Mouse (Mus musculus): ENCODE data around the gene Rps18.
"Not testable (repeated sequence)": the region's sequence is repeated elsewhere in the genome, so short reads cannot be mapped to it uniquely, and the experiment has no call there.

The Rps18 gene

DNA sequence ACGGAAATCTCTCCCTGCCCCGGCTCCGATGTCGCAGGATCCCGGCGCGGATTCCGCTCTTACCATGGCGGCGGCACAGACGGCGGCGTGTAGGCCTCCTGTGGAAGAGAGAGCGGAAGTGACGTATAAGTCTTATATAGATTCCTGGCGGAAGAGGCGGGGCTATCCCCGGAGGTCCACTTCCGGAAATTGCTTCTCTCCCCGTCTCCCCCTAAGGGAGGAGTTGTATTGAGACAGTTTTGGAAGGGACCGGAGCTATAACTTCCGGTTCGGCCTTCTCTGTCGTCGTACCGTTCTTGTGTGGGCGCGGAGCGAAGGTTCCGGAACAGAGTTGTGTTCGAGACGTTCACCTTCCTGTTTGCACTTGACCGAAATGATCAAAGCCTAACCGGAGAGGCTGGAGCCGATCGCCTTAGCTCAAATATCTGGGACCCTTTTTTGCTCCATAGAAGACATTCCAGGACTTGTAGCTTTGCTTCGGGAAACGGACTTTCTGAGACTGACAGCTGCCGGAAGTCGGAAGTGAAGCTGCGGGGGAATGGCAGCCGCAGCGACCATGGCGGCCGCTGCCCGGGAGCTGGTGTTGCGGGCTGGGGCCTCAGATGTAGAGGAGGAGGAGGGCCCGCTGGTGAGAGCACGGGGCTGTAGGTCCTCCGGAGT, at the start of gene Rps18, which contains the start of gene Vps52:
TSS of gene Rps18 (minus strand) at position 447 of the 660 bp plus-strand sequence.
TSS of gene Vps52 (plus strand) at position 258 of the 660 bp plus-strand sequence.
- DNase-seq (ENCODE audit: low read depth, low spot score), result peak; percentile 94

DNA sequence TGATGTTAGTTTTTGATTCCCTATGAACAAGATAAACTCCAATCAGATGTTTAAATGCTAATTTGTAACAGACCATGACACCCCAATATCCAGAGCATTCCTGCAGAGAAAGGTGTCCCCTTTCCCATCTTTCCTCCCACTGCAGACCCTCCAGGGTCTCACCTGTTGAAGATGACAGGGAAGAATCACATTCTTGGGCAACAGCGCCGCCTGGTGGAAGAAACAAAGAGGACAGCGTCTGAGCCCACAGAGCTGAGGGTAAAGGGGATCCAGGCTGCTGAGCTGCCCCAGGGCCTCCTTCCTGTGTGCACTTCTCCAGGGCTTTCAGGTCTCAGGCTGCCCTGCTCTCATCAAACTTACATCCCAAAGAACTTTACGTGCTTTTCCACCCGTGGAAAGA, 47.6 kb upstream of the Rps18 start:
- no peak for DNase-seq (ENCODE audit: low read depth, low spot score)

DNA sequence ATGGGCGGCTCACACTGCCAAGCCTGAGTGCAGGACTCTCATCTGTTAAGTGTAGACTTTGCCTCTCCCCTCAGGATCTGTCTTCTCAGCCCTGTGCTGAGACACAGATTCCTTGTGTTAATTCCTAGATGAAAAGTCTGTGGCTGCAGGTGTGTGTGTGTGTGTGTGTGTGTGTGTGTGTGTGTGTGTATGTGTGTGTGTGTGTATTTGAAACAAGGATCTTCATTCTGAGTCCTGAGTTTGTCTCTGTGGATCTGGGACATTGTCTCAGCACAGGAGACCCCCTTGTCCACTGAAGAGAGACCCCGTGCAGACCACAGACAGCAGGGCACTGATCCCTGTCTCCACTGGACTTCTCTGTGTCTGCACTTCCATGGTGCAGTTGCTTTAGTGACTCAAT, 45.0 kb upstream of the Rps18 start:
- not testable (repeated sequence) for DNase-seq (ENCODE audit: low read depth, low spot score)

DNA sequence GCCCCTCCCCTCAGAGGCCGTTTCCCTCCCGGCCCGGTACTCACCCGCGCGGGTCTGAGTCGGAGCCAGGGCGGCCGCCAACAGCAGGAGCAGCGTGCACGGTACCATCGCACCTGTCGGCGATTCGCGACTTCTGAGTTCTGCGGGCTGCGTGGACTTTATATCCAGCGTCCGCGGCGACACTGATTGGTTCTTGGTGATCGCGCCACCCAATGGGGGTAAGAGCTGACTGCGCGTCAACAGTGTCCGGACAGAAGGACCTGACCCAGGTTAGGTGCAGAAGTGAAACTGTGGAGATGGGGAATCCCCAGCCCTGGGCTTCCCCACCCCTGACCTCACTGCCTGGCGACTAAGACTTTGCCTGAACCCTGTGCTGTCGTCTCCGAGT, 44.3 kb upstream of the Rps18 start, which contains the start of gene H2-K1:
TSS of gene H2-K1 (minus strand) at position 198 of the 388 bp plus-strand sequence.
- DNase-seq (ENCODE audit: low read depth, low spot score), result peak; percentile 55

DNA sequence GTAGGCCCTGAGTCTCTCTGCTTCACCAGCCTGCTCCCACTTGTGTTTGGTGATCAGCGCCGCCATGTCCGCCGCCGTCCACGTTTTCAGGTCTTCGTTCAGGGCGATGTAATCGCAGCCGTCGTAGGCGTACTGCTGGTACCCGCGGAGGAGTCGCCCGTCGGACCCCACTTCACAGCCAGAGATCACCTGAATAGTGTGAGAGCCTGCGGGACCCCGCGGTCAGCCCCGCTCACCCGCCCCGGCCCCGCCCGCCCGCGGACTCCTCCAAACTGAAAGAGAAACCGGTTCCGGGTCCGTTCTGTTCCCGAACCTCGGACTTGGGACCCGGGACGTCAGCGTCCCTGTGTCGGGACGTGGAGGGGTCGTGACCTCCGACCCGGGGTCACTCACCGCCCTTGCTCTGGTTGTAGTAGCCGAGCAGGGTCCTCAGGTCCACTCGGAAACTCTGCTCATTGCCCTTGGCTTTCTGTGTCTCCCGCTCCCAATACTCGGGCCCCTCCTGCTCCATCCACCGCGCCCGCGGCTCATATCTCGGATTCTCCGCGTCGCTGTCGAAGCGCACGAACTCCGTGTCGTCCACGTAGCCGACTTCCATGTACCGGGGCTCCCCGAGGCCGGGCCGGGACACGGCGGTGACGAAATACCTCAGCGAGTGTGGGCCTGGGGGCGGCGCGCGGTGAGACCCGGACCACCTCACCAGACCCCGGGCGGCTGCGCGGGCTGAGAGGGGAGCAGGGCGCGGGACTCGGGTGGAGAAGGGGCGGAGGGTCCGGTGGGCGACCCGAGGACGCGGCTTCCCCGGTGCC, 43.7 kb upstream of the Rps18 start:
- DNase-seq (ENCODE audit: low read depth, low spot score), result no peak

DNA sequence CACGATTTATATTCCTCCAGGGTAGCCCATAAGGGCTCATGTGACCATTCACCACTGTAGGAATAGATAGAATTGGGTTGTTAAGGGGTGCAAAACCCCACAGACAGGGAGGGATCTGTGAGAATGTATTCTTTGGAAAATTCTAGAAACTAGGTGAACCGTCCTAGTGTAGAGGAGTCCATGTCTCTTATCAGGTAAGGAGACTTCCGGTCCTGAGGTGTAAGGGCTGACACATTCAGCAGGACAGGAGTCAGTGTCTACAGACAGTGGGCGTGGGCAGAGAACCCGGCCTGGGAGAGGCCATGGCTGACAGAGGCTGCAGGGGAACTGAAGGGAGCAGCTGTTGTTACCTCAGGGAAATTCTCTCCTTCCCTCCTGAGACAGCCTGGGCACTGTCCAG, 42.9 kb upstream of the Rps18 start:
- not testable (repeated sequence) for DNase-seq (ENCODE audit: low read depth, low spot score)

DNA sequence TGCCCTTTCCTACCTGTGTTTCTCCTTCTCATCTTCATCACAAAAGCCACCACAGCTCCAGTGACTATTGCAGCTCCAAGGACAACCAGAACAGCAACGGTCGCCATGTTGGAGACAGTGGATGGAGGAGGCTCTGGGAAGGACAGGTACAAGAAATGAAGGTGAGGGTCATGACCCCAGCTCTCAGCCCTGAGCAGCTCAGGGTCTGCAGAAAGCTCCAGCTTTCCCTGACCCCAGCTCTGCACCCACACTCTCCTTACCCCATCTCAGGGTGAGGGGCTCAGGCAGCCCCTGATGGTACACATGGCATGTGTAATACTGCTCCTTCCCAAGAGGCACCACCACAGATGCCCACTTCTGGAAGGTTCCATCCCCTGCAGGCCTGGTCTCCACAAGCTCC, 41.2 kb upstream of the Rps18 start:
- not testable (repeated sequence) for DNase-seq (ENCODE audit: low read depth, low spot score)

DNA sequence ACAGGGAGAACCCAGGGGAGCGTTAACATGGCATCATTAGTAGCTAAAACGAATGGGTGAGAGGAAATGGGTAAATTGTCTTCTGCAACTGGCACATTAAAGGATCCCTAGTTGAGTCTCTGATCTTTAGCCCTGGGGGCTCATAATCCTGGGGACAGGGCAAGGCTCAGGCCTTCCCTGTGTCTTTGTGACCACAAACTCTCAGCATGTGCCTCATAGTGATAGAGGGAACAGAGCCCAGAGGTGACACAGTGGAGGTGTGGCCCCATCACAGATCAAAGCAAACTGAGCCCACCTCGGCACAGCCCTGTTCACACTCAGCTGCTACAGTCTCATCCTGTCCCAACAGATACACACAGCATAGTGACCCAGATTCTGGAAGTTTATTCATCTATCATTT, 39.9 kb upstream of the Rps18 start:
- no peak for DNase-seq (ENCODE audit: low read depth, low spot score)

DNA sequence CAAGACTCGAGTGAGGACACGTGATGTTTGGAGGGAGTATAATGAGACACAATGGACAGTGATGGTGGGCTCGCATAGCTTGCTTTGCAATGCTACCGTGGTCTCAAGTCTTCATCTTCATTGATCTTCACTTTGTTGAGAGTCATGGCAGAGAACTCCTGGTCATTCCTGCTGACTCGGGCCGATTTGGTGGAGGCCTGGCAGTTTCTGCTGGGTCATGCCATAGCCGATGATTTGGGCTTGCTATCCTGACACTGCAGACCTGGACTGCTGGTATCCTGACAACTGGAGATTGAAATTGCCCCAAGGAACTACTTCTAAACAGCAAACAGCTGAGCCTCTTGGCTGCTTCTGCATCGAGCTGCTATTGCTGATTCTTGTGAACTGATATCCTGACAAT, 39.2 kb upstream of the Rps18 start:
- no peak for DNase-seq (ENCODE audit: low read depth, low spot score)

DNA sequence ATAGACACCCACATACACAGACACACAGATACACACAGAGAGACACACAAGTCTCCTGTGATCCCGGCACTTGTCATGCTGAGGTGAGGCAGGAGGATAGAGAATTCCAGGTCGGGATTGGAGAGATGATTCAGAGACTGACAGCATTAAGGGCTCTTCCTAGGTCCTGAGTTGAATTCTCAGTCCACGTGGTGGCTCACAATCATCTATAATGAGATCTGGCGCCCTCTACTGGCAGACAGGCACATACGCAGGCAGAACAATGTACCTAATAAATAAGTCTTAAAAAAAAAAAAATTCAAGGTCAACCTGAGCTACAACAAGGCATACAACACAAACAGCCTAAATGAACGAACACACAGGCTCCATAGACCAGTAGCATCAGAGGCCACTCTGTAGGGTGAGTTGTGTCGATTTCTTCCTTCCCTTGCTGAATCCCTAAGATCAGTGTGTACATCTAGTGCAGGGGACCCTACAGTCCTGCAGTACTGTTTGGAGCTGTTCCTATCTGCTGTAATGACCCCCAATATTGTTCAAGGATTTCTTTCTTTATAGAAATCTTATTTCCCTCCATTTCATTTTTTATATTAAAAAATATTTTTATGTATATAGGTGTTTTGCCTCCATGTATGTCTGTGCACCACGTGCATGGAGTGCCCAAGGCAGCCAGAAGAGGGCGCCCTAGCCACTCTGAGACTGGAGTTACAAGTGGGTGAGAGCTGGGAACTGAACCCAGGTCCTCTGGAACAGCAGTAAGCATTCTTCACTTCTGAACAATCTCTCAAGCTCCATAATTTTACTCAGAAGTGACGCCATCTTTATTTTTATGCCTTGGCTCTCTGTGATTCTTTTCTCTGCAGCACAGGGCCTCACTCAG, 36.2 kb upstream of the Rps18 start:
- peak; percentile 56 for DNase-seq (ENCODE audit: low read depth, low spot score)

DNA sequence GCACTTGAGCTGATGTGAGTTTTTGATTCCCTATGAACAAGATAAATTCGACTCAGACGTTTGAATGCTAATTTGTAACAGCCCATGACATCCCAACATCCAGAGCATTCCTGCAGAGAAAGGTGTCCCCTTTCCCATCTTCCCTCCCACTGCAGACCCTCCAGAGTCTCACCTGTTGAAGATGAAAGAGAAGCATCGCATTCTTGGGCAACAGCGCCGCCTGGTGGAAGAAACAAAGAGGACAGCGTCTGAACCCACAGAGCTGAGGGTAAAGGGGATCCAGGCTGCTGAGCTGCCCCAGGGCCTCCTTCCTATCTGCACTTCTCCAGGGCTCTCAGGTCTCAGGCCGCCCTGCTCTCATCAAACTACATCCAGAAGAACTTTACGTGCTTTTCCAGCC, 26.3 kb upstream of the Rps18 start:
- DNase-seq (ENCODE audit: low read depth, low spot score), result not testable (repeated sequence)

DNA sequence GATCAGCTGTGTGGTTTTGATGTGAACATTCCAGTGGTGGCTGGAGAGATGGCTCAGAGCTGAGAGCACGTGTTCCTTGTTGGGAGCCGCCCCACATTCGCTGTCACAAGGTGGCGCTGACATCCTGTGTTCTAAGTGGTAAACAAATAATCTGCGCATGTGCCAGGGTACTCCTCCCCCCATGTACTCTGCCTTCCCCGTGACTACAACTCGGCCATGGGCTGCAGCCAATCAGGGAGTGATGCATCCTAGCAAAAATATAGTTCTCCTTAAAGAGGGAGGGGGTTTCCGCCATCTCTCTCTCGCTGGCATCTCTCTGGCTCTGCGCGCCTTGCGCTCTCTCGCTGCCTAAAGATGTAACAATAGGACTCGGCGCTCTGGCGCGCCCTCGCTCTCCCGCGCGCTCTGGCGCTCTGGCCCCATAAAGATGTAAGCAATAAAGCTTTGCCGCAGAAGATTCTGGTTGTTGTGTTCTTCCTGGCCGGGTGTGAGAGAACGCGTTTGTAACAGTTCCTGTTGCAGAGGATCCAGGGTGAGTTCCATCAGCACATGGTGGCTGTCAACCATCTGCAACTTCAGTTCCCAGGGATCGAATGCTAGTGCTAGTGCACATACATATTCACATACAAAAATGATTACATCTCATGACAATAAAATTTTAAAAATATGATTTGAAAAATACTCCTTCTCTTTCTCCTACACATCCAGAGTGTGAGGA, 25.6 kb upstream of the Rps18 start:
- not testable (repeated sequence) for DNase-seq (ENCODE audit: low read depth, low spot score)

DNA sequence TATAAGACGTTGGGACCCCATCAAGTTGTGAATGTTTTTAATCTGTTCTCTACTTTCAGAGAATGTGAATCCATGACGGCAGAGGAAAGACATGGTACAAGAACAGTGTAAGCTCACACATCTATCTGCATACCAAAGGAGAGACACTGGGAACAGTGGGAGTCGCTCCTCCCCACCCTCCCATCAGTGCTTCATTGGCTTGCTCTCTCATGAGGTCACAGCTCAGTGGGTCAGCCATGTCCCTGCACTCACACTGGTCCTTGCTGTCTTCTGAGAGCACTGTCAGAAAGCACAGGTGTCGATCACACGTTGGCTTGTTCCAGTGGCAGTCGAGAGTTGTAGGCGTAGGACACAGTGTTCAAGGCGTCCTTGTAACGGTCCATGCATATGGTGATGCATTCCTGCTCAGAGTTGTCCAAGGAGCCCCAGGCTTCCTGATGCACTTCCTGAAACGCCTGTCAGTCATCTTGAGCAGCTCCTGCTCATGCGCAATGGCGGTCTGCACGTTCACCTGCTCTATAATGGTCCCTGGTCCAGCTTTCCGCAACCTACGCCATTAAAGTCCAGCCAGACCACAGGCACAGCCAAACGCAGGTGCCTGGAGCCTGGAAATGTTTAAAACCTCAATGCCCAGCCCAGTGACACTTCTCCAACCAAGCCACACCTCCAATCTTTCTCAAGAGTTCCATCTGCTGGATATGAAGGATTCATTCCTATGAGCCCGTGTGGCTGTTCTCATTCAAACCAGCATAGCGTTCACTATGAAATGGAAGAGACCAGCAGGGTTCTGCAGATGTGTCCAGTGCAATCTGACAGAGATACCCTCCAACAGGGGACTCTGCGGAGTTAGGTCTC, 24.6 kb upstream of the Rps18 start:
- no peak for DNase-seq (ENCODE audit: low read depth, low spot score)

DNA sequence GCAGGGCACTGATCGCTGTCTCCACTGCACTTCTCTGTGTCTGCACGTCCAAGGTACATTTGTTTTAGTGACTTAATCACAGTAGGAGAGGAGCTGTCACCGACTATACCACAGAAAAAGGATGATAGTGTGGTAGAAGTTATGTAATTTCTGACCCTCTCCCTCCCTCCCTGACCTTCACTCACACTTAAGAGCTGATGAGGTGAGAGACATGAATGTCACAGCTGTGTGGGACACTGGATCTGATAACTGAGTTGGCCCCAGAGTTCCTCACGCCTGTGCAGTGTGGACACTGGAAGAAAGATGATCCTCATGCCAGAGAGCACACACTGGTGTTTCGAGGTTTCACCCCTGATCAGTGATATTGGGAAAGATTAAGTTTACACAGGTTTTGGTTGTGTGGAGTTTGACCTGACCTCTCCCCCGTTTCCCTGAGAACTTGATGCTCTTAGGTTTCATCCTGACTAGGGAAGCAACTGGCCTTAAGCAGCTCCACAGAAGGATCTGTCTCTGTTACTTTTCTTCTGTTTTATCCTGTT, 23.8 kb upstream of the Rps18 start:
- no peak for DNase-seq (ENCODE audit: low read depth, low spot score)

DNA sequence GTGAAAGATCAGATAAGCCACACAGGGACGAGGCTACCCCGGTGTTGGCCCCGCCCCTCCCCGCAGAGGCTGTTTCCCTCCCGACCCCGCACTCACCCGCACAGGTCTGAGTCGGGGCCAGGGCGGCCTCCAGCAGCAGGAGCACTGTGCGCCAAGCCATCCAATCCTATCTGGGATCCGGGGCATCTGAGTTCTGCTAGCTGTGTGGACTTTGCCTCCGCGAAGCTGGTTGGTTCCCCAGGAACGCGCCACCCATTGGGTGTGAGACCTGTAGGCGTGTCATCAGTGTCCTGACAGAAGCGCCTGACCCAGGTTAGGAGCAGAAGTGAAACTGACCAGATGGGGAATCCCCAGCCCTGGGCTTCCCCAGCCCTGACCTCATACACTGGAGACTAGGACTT, 22.8 kb upstream of the Rps18 start:
- DNase-seq (ENCODE audit: low read depth, low spot score), result no peak

DNA sequence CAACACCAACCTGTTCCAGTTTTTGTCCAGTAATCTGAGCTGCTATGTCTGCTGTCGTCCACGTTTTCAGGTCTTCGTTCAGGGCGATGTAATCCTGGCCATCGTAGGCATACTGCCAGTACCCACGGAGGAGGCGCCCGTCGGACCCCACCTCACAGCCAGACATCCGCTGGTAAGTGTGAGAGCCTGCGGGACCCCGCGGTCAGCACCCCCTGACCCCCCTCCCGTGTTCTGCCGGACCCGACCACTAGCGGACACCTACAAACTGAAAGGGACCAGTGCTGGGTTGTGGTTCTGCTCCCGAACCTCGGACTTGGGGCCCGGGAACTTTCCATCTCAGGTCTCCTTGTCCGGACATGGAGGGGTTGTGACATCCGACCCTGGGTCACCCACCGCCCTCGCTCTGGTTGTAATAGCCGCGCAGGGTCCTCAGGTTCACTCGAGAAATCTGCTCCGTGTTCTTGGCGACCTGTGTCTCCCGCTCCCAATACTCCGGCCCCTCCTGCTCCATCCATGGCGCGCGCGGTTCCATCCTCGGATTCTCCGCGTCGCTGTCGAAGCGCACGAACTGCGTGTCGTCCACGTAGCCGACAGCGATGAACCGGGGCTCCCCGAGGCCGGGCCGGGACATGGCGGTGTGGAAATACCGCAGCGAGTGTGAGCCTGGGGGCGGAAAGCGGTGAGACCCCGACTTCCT, 22.2 kb upstream of the Rps18 start:
- no peak for DNase-seq (ENCODE audit: low read depth, low spot score)

DNA sequence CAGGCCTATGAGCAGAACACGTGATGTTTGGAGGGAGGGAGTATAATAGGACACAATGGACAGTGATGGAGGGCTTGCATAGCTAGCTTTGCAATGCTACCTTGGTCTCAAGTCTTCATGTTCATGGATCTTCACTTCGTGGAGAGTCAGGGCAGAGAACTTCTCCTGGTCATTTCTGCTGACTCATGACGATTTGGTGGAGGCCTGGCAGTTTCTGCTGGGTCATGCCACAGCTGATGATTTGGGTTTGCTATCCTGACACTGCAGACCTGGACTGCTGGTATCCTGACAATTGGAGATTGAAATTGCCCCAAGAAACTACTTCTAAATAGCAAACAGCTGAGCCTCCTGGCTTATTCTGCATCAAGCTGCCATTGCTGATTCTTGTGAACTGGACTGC, 17.8 kb upstream of the Rps18 start:
- no peak for DNase-seq (ENCODE audit: low read depth, low spot score)

DNA sequence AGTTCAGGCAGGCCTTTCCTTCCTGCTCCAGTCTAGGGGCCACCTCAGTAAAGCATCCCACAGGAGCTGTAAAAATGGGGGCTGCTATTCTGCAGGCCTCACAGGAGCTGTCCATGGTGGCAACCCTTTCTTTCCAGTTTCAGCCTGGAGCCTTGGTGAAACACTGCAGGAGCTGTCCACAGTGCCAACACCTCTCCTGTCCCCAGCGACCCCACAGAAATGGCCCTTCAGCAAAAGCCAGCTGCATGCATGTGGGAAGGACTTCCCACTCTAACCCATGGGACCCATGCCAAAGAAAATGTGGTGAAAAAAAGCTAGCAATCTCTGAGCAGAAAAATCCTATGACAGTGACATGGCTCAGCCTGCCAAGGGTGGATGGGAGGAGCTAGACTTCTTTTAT, 16.9 kb upstream of the Rps18 start:
- DNase-seq (ENCODE audit: low read depth, low spot score), result no peak

DNA sequence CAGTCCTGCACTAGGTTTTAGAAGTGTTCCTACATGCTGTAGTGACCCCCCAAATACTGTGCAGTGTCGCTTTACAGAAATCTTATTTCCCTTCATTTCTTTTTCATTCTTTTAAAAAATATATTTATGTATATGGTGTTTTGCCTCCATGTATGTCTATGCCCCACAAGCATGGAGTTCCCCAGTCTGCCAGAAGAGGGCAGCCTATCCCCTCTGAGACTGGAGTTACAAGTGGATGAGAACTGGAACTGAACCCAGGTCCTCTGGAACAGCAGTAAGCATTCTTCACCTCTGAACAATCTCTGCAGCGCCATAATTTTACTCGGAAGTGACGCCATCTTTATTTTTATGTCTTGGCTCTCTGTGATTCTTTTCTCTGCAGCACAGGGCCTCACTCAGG, 13.6 kb upstream of the Rps18 start:
- no peak for DNase-seq (ENCODE audit: low read depth, low spot score)

DNA sequence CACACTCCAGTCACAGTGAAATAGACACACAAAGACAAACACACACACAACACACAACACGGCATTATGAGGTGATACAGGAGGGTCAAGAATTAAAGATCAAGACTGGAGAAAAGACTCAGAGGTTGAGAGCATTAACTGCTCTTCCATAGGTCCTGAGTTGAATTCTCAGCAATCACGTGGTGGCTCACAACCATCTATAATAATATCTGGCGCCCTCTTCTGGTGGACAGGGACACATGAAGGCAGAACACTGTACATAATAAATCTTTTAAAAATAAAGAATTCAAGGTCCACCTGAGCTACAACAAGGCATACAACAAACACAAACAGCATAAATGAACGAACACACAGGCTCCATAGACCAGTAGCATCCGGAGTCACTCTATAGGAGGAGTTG, 13.1 kb upstream of the Rps18 start:
- no peak for DNase-seq (ENCODE audit: low read depth, low spot score)

All from embryo, embryonic 11.5 days (tissue).